10 mouse cellular contexts compared by ENCODE assay signal in genomic region chr5:27854290-27854689, GRCm38 (mm10). TPM values are rescaled to one million over a fixed set of nuclear protein-coding genes. Genes with fewer than 3 reads are reported as not detected.
DNase-seq lines count a peak whose midpoint lies in the region; ATAC-seq and TF ChIP-seq lines count a peak whose summit lies in the region.
"Had no signal": no experiment of that assay in that cellular context is flagged by ENCODE, and none has a peak within 500 bp of the region (broad histone marks: within the 10 kb centered on the region; RNA-seq: fewer than 3 reads in every experiment).

No protein-coding gene starts in this region.

- no peaks in the 10 kb centered on the region for H3K4me1 ChIP-seq in forebrain, postnatal 0 days (ENCODE audit: insufficient read depth)
- no peaks in the 10 kb centered on the region for H3K4me1 ChIP-seq in forebrain, embryonic 16.5 days (replicated peaks; ENCODE audit: control insufficient read depth, insufficient read depth, low read length)
- no peaks in the 10 kb centered on the region for H3K4me1 ChIP-seq in lung, adult 2 months (ENCODE audit: control insufficient read depth, insufficient read depth, low read length)
- H3K4me1 ChIP-seq: midbrain, embryonic 12.5 days had no signal

- no peak overlapping the region for H3K27ac ChIP-seq in forebrain, postnatal 0 days (ENCODE audit: low read depth, low read length)
- H3K27ac ChIP-seq in forebrain, embryonic 16.5 days (ENCODE audit: low read length): no peak overlapping the region
- H3K27ac ChIP-seq: midbrain, embryonic 12.5 days had no signal

- H3K4me2 ChIP-seq in forebrain, postnatal 0 days (ENCODE audit: low read depth): no peak overlapping the region
- no peak overlapping the region for H3K4me2 ChIP-seq in forebrain, embryonic 16.5 days (ENCODE audit: low read length)
- H3K4me2 ChIP-seq: midbrain, embryonic 12.5 days had no signal

- no peak for TF ChIP-seq POLR2A in lung, adult 2 months (IDR thresholded peaks at IDR 0.05; ENCODE audit: borderline replicate concordance, extremely low read depth, low read depth, low read length)

- H3K4me3 ChIP-seq in forebrain, postnatal 0 days (ENCODE audit: low read depth, low read length): no peak overlapping the region
- H3K4me3 ChIP-seq in forebrain, embryonic 16.5 days (replicated peaks; ENCODE audit: low read length): no peak overlapping the region
- H3K4me3 ChIP-seq in lung, adult 2 months (replicated peaks; ENCODE audit: extremely low read depth, low read depth, low read length): no peak overlapping the region
- H3K4me3 ChIP-seq: midbrain, embryonic 12.5 days had no signal

- H3K9ac ChIP-seq in forebrain, postnatal 0 days: no peak overlapping the region
- H3K9ac ChIP-seq in forebrain, embryonic 16.5 days (replicated peaks; ENCODE audit: low read depth, low read length): no peak overlapping the region
- H3K9ac ChIP-seq: midbrain, embryonic 12.5 days had no signal

- DNase-seq in forebrain, postnatal 0 days: no peak
- no peak for DNase-seq in lung, adult 2 months
- no peak for DNase-seq in lung, postnatal 14 days
- DNase-seq in MEL-GATA-1-ER (ENCODE audit: extremely low read depth, low read depth): peak; percentile 7
- DNase-seq in gastrocnemius, postnatal 10 days: no peak
- DNase-seq in adrenal gland, postnatal 36 days: no peak

- WGBS in forebrain, postnatal 0 days: 53% methylated on average over 1 of the region's 1 CpGs
- 60% methylated on average over 1 of the region's 1 CpGs for WGBS in forebrain, embryonic 16.5 days
- 70% methylated on average over 1 of the region's 1 CpGs for WGBS in lung, adult 2 months

- no peak for ATAC-seq in forebrain, postnatal 0 days
- ATAC-seq in forebrain, embryonic 16.5 days: no peak
- ATAC-seq in megakaryocyte progenitor cell, adult 5-6 weeks (replicated peaks; ENCODE audit: poor library complexity): peak; percentile 42; the same call in 1 of the 2 replicates

- H3K27me3 ChIP-seq in forebrain, postnatal 0 days (ENCODE audit: insufficient read depth, low read length): no peaks in the 10 kb centered on the region
- H3K27me3 ChIP-seq in forebrain, embryonic 16.5 days (replicated peaks; ENCODE audit: control insufficient read depth, insufficient read depth, low read length): no peaks in the 10 kb centered on the region
- H3K27me3 ChIP-seq: midbrain, embryonic 12.5 days had no signal

- H3K9me3 ChIP-seq in forebrain, postnatal 0 days (ENCODE audit: low read length): no peaks in the 10 kb centered on the region
- H3K9me3 ChIP-seq in forebrain, embryonic 16.5 days (ENCODE audit: control insufficient read depth, low read length): no peaks in the 10 kb centered on the region
- H3K9me3 ChIP-seq: midbrain, embryonic 12.5 days had no signal

- H3K36me3 ChIP-seq in forebrain, postnatal 0 days (ENCODE audit: insufficient read depth): no peaks in the 10 kb centered on the region
- no peaks in the 10 kb centered on the region for H3K36me3 ChIP-seq in forebrain, embryonic 16.5 days (ENCODE audit: control insufficient read depth, insufficient read depth)
- H3K36me3 ChIP-seq: midbrain, embryonic 12.5 days had no signal

- TF ChIP-seq CTCF in forebrain, postnatal 0 days (IDR thresholded peaks at IDR 0.05; ENCODE audit: low read depth): peak; percentile 65
- 0 out of 2 replicates have a peak, but pooled peaks have one; percentile 6 for TF ChIP-seq CTCF in lung, adult 2 months (IDR thresholded peaks at IDR 0.05; ENCODE audit: insufficient read depth, low read length)

RNA-seq across cellular contexts. Expression of gene Htr5a, which starts 12.3 kb away (rescaled TPM):
- 5.8 and 7.6 TPM in 2 replicates for total RNA-seq in forebrain, postnatal 0 days (2014; rRNA removed)
- polyA plus RNA-seq in forebrain, postnatal 0 days (2015; fragmentation: Nextera tagmentation; extraction: Ambion mirVana): 0.86 and 1.2 TPM in 2 replicates
- 0.61 and 1.2 TPM in 2 replicates for polyA plus RNA-seq in forebrain, embryonic 16.5 days (2015; fragmentation: Nextera tagmentation; extraction: Ambion mirVana)
- polyA plus RNA-seq in lung, adult 2 months (2012; rRNA removed): not detected in 2 replicates
- total RNA-seq in megakaryocyte progenitor cell, adult 5-6 weeks (2015): not detected in 2 replicates
- total RNA-seq in megakaryocyte progenitor cell, adult 5-6 weeks (2017): not detected in 2 replicates
- total RNA-seq in gastrocnemius, postnatal 10 days (2021): under 1 TPM in 1 of 2 experiments, not detected in 1; 0.05 TPM
- total RNA-seq in adrenal gland, postnatal 36 days (2021): not detected
- polyA plus RNA-seq: heart, embryonic 16.5 days had no signal
